Mouse (Mus musculus) ES-E14 (cell line): Measurements from ENCODE around the gene Mipol1. TPM values are rescaled to one million over a fixed set of nuclear protein-coding genes. Genes with fewer than 3 reads are reported as not detected.

ENCODE experiments used
- DNase-seq: peaks from one replicate; pipeline ENCODE4 v3.0.0-alpha.2; 2013; ENCODE audit warnings: low read depth, low spot score
- H3K27ac ChIP-seq: 2 replicates; pipeline ENCODE4 v1.5.1; 2012; ENCODE audit warnings: low read depth, mild to moderate bottlenecking, low read length, moderate library complexity, mixed read lengths; ENCODE audit not compliant: poor library complexity, insufficient read depth, severe bottlenecking
- H3K36me3 ChIP-seq: 2 replicates; pipeline ENCODE4 v1.6.1; 2012; ENCODE audit warnings: mild to moderate bottlenecking, low read length, moderate library complexity, mixed read lengths; ENCODE audit not compliant: control insufficient read depth, poor library complexity, insufficient read depth, severe bottlenecking
- H3K4me1 ChIP-seq, 2 experiments: fragments of 150-350 bp in 1 of 2; sonication (generic) in 1 of 2; 2 replicates each; pipeline ENCODE4 v1.6.1; 2012; ENCODE audit warnings: low read length in 2 of 2, mild to moderate bottlenecking in 1 of 2, mixed read lengths in 1 of 2; ENCODE audit not compliant: control insufficient read depth in 2 of 2, insufficient read depth in 2 of 2, poor library complexity in 1 of 2
- H3K4me3 ChIP-seq, 2 experiments: fragments of 150-350 bp in 1 of 2; sonication (generic) in 1 of 2; 2 replicates each; pipeline ENCODE4 v1.5.1; 2012; ENCODE audit warnings: low read length in 2 of 2, low read depth in 1 of 2, mild to moderate bottlenecking in 1 of 2, mixed read lengths in 1 of 2; ENCODE audit not compliant: insufficient read depth in 1 of 2, poor library complexity in 1 of 2, severe bottlenecking in 1 of 2
- H3K9ac ChIP-seq: 2 replicates; pipeline ENCODE4 v1.6.1; 2012; ENCODE audit warnings: low read depth, mild to moderate bottlenecking, low read length, mixed read lengths; ENCODE audit not compliant: poor library complexity, insufficient read depth, severe bottlenecking
- H3K9me3 ChIP-seq: fragments of 150-350 bp; sonication (generic); 2 replicates; pipeline ENCODE4 v1.6.1; 2012; ENCODE audit warnings: low read depth, mild to moderate bottlenecking, low read length; ENCODE audit not compliant: control insufficient read depth, insufficient read depth
- CHD2 ChIP-seq: IDR thresholded peaks from 2 replicates; pipeline ENCODE4 v1.6.1; 2014; ENCODE audit warnings: mild to moderate bottlenecking, low read depth, low read length, inconsistent platforms
- HCFC1 ChIP-seq: IDR thresholded peaks from 2 replicates; pipeline ENCODE4 v1.6.1; 2012; ENCODE audit warnings: low read length, inconsistent platforms, borderline replicate concordance; ENCODE audit not compliant: insufficient read depth
- MAFK ChIP-seq: IDR thresholded peaks from 2 replicates; pipeline ENCODE4 v1.6.1; 2014; ENCODE audit warnings: mild to moderate bottlenecking, low read depth, low read length, inconsistent platforms; ENCODE audit not compliant: insufficient read depth
- ZC3H11A ChIP-seq: IDR thresholded peaks from 2 replicates; pipeline ENCODE4 v1.6.1; 2012; ENCODE audit warnings: low read depth, mild to moderate bottlenecking, inconsistent platforms, low read length, borderline replicate concordance
- ZNF384 ChIP-seq: IDR thresholded peaks from 2 replicates; pipeline ENCODE4 v1.6.1; 2012; ENCODE audit warnings: low read depth, low read length, inconsistent platforms
- in situ Hi-C, 2 experiments: fragments of 600-800 bp; cut with MboI; formaldehyde crosslinking; loops; one replicate each; pipeline ENCODE4 v1.15.1; 2025; ENCODE audit warnings: low sequenced_read_pairs in 2 of 2, inconsistent platforms in 1 of 2; ENCODE audit not compliant: unreplicated experiment in 2 of 2
- total RNA-seq: library from RNA; depleted of rRNA; stranded (reverse); fragments of 300-350 nt; gene quantifications from 2 replicates; pipeline ENCODE4 v1.2.3, GENCODE M21; 2012

The Mipol1 gene
- total RNA-seq, 1 experiment, result 8.2 TPM

GRCm38 (mm10) chr12:57258572-57258971, 28.3 kb downstream of the Mipol1 start:
- no peak for TF ChIP-seq CHD2
- no peak for TF ChIP-seq HCFC1
- no peak for TF ChIP-seq MAFK
- no peak for TF ChIP-seq ZC3H11A
- no peak for TF ChIP-seq ZNF384
- DNase-seq, result no peak
- H3K27ac ChIP-seq, result no peak overlapping the region
- H3K4me1 ChIP-seq, result no peaks in the 10 kb centered on the region
- H3K9me3 ChIP-seq, result no peaks in the 10 kb centered on the region
- in situ Hi-C loops, result no loop called here
- H3K9ac ChIP-seq, result no peak overlapping the region
- H3K4me3 ChIP-seq, result no peak overlapping the region
- no peaks in the 10 kb centered on the region for H3K36me3 ChIP-seq

- in situ Hi-C loops, result loop anchor here in 1 of 2 experiments (25.0 kb wide), 1 partner anchor 512 kb away; no protein-coding TSS in a partner anchor
- H3K9ac ChIP-seq, result no peak overlapping the region
- H3K36me3 ChIP-seq, result 0 out of 2 replicates have a peak, but pooled peaks cover 2% of the 10 kb centered on the region
- H3K27ac ChIP-seq, result no peak overlapping the region
- H3K9me3 ChIP-seq, result no peaks in the 10 kb centered on the region
- no peak for DNase-seq
- TF ChIP-seq ZC3H11A, result no peak
- TF ChIP-seq ZNF384, result no peak
- TF ChIP-seq HCFC1, result no peak
- no peak for TF ChIP-seq MAFK
- no peak for TF ChIP-seq CHD2
- no peaks in the 10 kb centered on the region for H3K4me1 ChIP-seq
- H3K4me3 ChIP-seq, result no peak overlapping the region
These were observed 45.2 kb downstream of the Mipol1 start for GRCm38 (mm10) chr12:57275456-57275855.

- H3K27ac ChIP-seq, result no peak overlapping the region
- no peak for TF ChIP-seq ZNF384
- TF ChIP-seq ZC3H11A, result peak; percentile 83; the same call in 1 of the 2 replicates
- H3K9me3 ChIP-seq, result no peaks in the 10 kb centered on the region
- H3K36me3 ChIP-seq, result no peaks in the 10 kb centered on the region
- peak; percentile 25 for DNase-seq
- in situ Hi-C loops, result loop anchor here in 1 of 2 experiments (5.0 to 25.0 kb wide), 2 partner anchors 261 to 506 kb away; no protein-coding TSS in a partner anchor
- no peaks in the 10 kb centered on the region for H3K4me1 ChIP-seq
- no peak overlapping the region for H3K4me3 ChIP-seq
- no peak overlapping the region for H3K9ac ChIP-seq
These were observed 51.2 kb downstream of the Mipol1 start for GRCm38 (mm10) chr12:57281155-57282114.

DNA sequence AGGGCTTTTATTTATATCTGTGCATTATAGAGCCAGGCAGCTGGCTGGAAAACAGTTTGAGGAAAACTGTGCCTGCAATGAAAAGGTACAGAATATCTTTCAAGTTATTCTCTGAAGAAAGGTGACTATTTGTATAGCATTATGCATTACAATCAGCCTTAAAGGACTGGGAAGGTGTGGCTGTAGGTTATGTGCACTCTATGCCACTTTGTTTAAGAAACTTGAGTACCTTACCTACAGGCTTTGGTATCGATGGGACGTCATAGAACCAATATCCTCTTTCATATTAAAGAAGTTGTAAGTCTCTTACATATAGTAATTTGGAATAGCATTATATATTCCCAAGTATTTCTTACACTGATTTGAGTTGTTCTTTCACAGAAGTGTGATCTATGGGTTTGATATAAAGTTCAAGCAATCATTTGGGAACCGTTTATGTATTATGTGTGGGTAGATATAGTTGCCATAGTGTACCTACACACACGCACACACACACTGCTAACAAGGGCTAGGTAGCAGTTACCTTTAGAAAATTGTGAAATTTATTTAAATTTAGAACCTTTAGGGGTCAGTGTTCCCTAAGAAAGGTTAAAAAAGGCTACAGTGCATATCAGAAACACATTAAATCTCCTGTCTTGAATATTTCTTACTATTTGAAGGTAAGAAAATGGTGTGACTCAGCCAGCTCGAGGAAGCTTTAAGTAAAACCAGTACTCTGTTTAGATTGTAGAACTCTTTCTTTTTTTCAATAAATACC, 55.3 kb downstream of the Mipol1 start:
- in situ Hi-C loops, result loop anchor here in 1 of 2 experiments (25.0 kb wide), 1 partner anchor 502 kb away; no protein-coding TSS in a partner anchor

More for the DNA sequence above, 55.3 kb downstream of the Mipol1 start:
- DNase-seq, result no peak
- TF ChIP-seq ZNF384 (no peak), ZC3H11A (no peak), CHD2 (no peak)
- Histone ChIP-seq H3K27ac (no peak overlapping the region), H3K36me3 (no peaks in the 10 kb centered on the region), H3K9ac (no peak overlapping the region), H3K4me3 (no peak overlapping the region), H3K9me3 (no peaks in the 10 kb centered on the region), H3K4me1 (no peaks in the 10 kb centered on the region)
